Mouse (Mus musculus) MEL (cell line): ENCODE measurements around the gene Top3a. TPM values are rescaled to one million over a fixed set of nuclear protein-coding genes. Genes with fewer than 3 reads are reported as not detected.

Experiments used
- DNase-seq: peaks from one replicate; pipeline ENCODE4 v3.0.0; 2011; ENCODE audit warnings: low read depth, low spot score
- H3K27ac ChIP-seq: 2 replicates; pipeline ENCODE4 v1.5.1; 2012; ENCODE audit warnings: low read depth, mild to moderate bottlenecking, control low read depth, low read length, moderate library complexity; ENCODE audit not compliant: control insufficient read depth
- H3K27me3 ChIP-seq, 2 experiments: fragments of 150-350 bp in 1 of 2; sonication (generic) in 1 of 2; 2 replicates each; pipeline ENCODE4 v1.6.1; 2012; ENCODE audit warnings: low read length in 2 of 2, mild to moderate bottlenecking in 2 of 2, improper control_type of control experiment in 1 of 2, moderate library complexity in 1 of 2; ENCODE audit not compliant: insufficient read depth in 2 of 2, control insufficient read depth in 1 of 2
- H3K36me3 ChIP-seq, 2 experiments: 2 replicates each; pipeline ENCODE4 v1.6.1; 2012 to 2014; ENCODE audit warnings: low read length in 2 of 2, improper control_type of control experiment in 1 of 2, inconsistent platforms in 1 of 2, mild to moderate bottlenecking in 1 of 2; ENCODE audit not compliant: insufficient read depth in 2 of 2, control insufficient read depth in 1 of 2
- H3K4me1 ChIP-seq, 2 experiments: fragments of 150-350 bp in 1 of 2; sonication (generic) in 1 of 2; 2 replicates each; pipeline ENCODE4 v1.6.1; 2012; ENCODE audit warnings: low read length in 2 of 2, improper control_type of control experiment in 1 of 2, mild to moderate bottlenecking in 1 of 2; ENCODE audit not compliant: insufficient read depth in 2 of 2, control insufficient read depth in 1 of 2
- H3K4me3 ChIP-seq, 2 experiments: fragments of 150-350 bp in 1 of 2; sonication (generic) in 1 of 2; 2 replicates each; pipeline ENCODE4 v1.5.1; 2012; ENCODE audit warnings: low read depth in 2 of 2, low read length in 2 of 2, mild to moderate bottlenecking in 2 of 2, moderate library complexity in 2 of 2, control low read depth in 1 of 2, improper control_type of control experiment in 1 of 2; ENCODE audit not compliant: control insufficient read depth in 1 of 2, insufficient read depth in 1 of 2
- H3K79me2 ChIP-seq: 2 replicates; pipeline ENCODE4 v1.6.1; 2012; ENCODE audit warnings: mild to moderate bottlenecking, low read length, moderate library complexity; ENCODE audit not compliant: control insufficient read depth, poor library complexity, insufficient read depth
- H3K9ac ChIP-seq: 2 replicates; pipeline ENCODE4 v1.6.1; 2012; ENCODE audit warnings: low read depth, mild to moderate bottlenecking, control low read depth, low read length, moderate library complexity; ENCODE audit not compliant: control insufficient read depth, poor library complexity, severe bottlenecking
- H3K9me3 ChIP-seq: fragments of 150-350 bp; sonication (generic); replicated peaks from 2 replicates; pipeline ENCODE4 v1.6.1; 2012; ENCODE audit warnings: mild to moderate bottlenecking, low read length, improper control_type of control experiment, moderate library complexity; ENCODE audit not compliant: insufficient read depth
- E2F4 ChIP-seq: IDR thresholded peaks from 2 replicates; pipeline ENCODE4 v1.6.1; 2011; ENCODE audit warnings: low read depth, low read length, improper control_type of control experiment, borderline replicate concordance
- EP300 ChIP-seq, 2 experiments: IDR thresholded peaks; 2 replicates each; pipeline ENCODE4 v1.6.1; 2011; ENCODE audit warnings: improper control_type of control experiment in 2 of 2, low read length in 2 of 2, low read depth in 1 of 2, mild to moderate bottlenecking in 1 of 2
- JUND ChIP-seq: IDR thresholded peaks from 2 replicates; pipeline ENCODE4 v1.6.1; 2011; ENCODE audit warnings: low read depth, mild to moderate bottlenecking, improper control_type of control experiment, low read length
- MEF2A ChIP-seq: IDR thresholded peaks from 2 replicates; pipeline ENCODE4 v1.6.1; 2014; ENCODE audit warnings: low read depth, mild to moderate bottlenecking, inconsistent platforms, low read length, improper control_type of control experiment; ENCODE audit not compliant: poor library complexity, insufficient replicate concordance, severe bottlenecking; ENCODE audit errors: extremely low read depth
- MXI1 ChIP-seq: IDR thresholded peaks from 2 replicates; pipeline ENCODE4 v1.6.1; 2011; ENCODE audit warnings: mild to moderate bottlenecking, low read depth, low read length, improper control_type of control experiment
- NELFE ChIP-seq: IDR thresholded peaks from 2 replicates; pipeline ENCODE4 v1.6.1; 2011; ENCODE audit warnings: low read depth, low read length, improper control_type of control experiment
- NRF1 ChIP-seq: IDR thresholded peaks from 2 replicates; pipeline ENCODE4 v1.6.1; 2014; ENCODE audit warnings: low read depth, mild to moderate bottlenecking, inconsistent platforms, low read length, improper control_type of control experiment, moderate library complexity; ENCODE audit not compliant: poor library complexity, insufficient read depth, severe bottlenecking
- POLR2A ChIP-seq, 2 experiments: IDR thresholded peaks; 2 replicates each; pipeline ENCODE4 v1.6.1; 2011 to 2012; ENCODE audit warnings: low read length in 2 of 2, mild to moderate bottlenecking in 2 of 2, control low read depth in 1 of 2, improper control_type of control experiment in 1 of 2, low read depth in 1 of 2, moderate library complexity in 1 of 2; ENCODE audit not compliant: control insufficient read depth in 1 of 2, insufficient read depth in 1 of 2, poor library complexity in 1 of 2
- POLR2AphosphoS2 ChIP-seq: IDR thresholded peaks from 2 replicates; pipeline ENCODE4 v1.6.1; 2011; ENCODE audit warnings: low read length, improper control_type of control experiment
- POLR2AphosphoS5 ChIP-seq: IDR thresholded peaks from 2 replicates; pipeline ENCODE4 v1.6.1; 2012; ENCODE audit warnings: low read depth, borderline replicate concordance, mild to moderate bottlenecking, inconsistent platforms, low read length, moderate library complexity, mixed read lengths
- RCOR1 ChIP-seq: IDR thresholded peaks from 2 replicates; pipeline ENCODE4 v1.6.1; 2012; ENCODE audit warnings: low read depth, mild to moderate bottlenecking, inconsistent platforms, low read length, improper control_type of control experiment
- TCF12 ChIP-seq: IDR thresholded peaks from 2 replicates; pipeline ENCODE4 v1.6.1; 2014; ENCODE audit warnings: low read depth, mild to moderate bottlenecking, inconsistent platforms, low read length, improper control_type of control experiment, moderate library complexity
- polyA plus RNA-seq, 2 experiments: library from polyadenylated mRNA; stranded (reverse) in 1 of 2; unstranded in 1 of 2; fragments of >175 nt in 1 of 2; fragments of >200 nt in 1 of 2; gene quantifications; 2 replicates each; pipeline versions ENCODE4 v1.2.1 to v1.2.4; 2012; ENCODE audit warnings: low replicate concordance in 2 of 2, low read depth in 1 of 2; ENCODE audit not compliant: insufficient read length in 2 of 2, insufficient read depth in 1 of 2, missing spikeins in 1 of 2
- total RNA-seq: library from RNA; depleted of rRNA; stranded (reverse); fragments of 300-350 nt; gene quantifications from 2 replicates; pipeline ENCODE4 v1.2.3, GENCODE M21; 2012

The Top3a gene
- total and polyA plus RNA-seq, 3 experiments, result 17.7 to 18.4 TPM; not detected in 1

DNA sequence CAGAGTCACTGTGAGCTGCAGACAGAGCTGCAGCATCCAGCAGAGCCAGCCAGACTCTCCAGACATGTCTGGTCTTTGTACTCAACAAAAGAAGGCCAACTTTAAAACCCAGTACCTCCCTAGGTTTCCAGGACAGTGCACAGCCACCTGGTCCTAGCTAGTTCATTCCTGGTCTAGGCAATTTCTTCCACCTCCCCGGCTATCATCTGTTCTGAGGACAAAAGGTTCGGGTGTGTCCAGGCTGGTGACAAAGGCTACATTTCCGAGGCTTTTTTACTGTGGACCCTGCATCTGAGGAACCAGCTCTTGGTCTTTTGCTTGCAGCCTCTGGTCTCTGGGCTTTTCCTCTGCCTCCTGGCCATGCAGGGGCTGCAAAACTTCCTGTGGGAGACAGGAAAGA is 36.8 kb downstream of the Top3a start:
- Histone ChIP-seq H3K9ac (no peak overlapping the region), H3K4me1 (no peaks in the 10 kb centered on the region), H3K4me3 (no peak overlapping the region), H3K27me3 (no peaks in the 10 kb centered on the region), H3K27ac (no peak overlapping the region), H3K36me3 (peaks cover 0 to 3% of the 10 kb centered on the region in 2 experiments; a peak in 2 of 4 replicates), H3K79me2 (no peaks in the 10 kb centered on the region), H3K9me3 (no peaks in the 10 kb centered on the region)
- TF ChIP-seq POLR2A (IDR thresholded peaks at IDR 0.05; ENCODE audit: control insufficient read depth in 1 of 2, insufficient read depth in 1 of 2, low read depth in 1 of 2, low read length in 2 of 2, poor library complexity in 1 of 2), result no peak
- DNase-seq, result no peak

DNA sequence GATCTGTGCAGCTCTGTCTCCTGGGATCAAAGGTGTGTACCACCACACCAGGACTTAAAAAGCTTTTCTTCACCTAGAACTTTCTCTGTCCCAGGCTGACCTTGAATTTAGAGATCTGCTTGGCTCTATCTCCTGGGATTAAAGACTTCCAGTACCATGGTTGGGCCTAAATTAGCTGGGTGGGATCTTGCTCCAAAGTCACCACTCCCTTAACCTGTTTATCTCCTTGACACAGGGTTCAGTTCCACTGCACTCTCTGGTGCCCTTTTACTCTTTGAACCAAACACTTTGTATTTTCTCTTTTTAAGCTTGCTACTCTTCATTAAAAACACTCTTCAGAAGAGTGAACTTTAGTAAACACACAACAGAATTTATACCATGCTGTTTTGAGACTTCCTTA is 39.7 kb downstream of the Top3a start:
- Histone ChIP-seq H3K27ac (no peak overlapping the region), H3K36me3 (peaks cover 0 to 1% of the 10 kb centered on the region in 2 experiments; a peak in 1 of 4 replicates), H3K9ac (no peak overlapping the region), H3K27me3 (no peaks in the 10 kb centered on the region), H3K4me3 (no peak overlapping the region), H3K4me1 (no peaks in the 10 kb centered on the region), H3K9me3 (no peaks in the 10 kb centered on the region), H3K79me2 (no peaks in the 10 kb centered on the region)
- TF ChIP-seq E2F4, result no peak
- TF ChIP-seq NELFE, result no peak
- TF ChIP-seq TCF12, result no peak
- no peak for TF ChIP-seq RCOR1
- TF ChIP-seq MXI1, result no peak
- no peak for TF ChIP-seq MEF2A
- TF ChIP-seq JUND, result no peak
- no peak for TF ChIP-seq POLR2AphosphoS5
- TF ChIP-seq NRF1, result no peak
- DNase-seq, result no peak

DNA sequence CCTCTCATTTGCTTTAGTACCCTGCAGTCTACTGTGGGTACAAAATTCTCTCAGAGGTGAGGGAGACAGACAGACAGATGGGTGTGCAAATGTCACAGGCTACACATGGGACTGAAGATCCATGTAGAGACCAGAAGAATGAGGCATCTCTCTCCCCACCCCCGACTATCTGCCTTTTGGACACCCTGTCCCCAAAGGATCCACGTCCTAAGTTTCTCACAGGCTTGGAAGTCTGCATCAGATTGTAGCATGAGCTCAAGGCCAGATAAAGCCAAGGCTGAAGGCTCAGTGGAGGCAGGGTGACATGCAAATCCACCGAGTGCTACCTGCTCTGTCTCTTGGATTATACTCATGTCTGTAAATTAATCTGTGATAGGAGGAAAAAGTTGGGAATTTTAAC is 40.7 kb downstream of the Top3a start:
- H3K36me3 ChIP-seq, result no peaks in the 10 kb centered on the region
- no peak for TF ChIP-seq POLR2AphosphoS2
- TF ChIP-seq EP300 (IDR thresholded peaks at IDR 0.05; ENCODE audit: low read depth in 1 of 2, low read length in 2 of 2), result no peak
- H3K9ac ChIP-seq, result no peak overlapping the region
- no peak overlapping the region for H3K4me3 ChIP-seq
- H3K27ac ChIP-seq, result no peak overlapping the region
- no peaks in the 10 kb centered on the region for H3K27me3 ChIP-seq
- no peaks in the 10 kb centered on the region for H3K79me2 ChIP-seq
- DNase-seq, result no peak
- no peaks in the 10 kb centered on the region for H3K4me1 ChIP-seq
- no peaks in the 10 kb centered on the region for H3K9me3 ChIP-seq
